Mouse (Mus musculus): Measurements from ENCODE around the gene Prokr1. TPM values are rescaled to one million over a fixed set of nuclear protein-coding genes. Genes with fewer than 3 reads are reported as not detected.

Prokr1 gene
- total and polyA plus RNA-seq, 3 experiments, result 1.3 to 1.4 TPM; not detected in 1

DNA sequence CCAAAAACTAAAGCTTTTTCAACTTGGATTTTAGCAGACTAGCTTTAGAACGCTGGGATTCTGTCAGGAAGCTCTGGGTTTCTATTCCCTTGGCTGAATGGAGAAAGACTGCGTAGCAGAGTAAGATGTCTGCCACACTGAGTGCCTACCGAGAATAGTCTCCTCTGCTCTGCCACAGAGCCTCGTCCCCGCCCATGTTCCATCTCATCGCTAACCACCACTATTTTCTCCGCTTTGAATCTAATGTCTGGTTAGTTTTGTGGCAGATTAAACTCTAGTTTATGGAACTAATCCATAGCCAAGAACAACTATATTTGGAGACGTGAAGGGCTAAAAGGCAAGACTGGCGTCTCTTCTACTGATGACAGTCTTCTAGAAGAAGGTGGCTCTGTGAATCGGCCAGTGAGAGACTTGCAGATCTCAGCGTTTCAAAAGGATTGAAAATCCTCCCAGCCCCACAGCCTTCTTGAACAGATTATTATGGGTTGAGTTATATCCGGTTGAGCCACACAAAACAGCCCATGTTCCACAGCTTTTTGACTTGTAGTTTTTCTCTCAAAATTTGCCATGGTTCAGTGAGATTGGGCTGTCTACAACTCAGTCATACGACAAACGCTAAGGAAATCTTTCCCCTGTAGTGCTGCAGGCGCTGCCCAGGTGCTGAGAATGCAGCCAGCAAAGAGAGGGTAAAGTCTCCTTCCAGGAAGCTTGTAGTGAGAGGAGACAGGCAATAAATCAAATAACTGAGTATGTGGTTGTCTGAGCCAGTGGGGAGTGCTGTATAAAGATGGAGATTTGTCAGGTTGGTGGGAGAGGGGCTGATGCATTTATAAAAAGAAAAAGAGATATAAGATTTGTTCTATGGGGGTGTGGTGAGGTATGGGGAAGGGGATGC lies 51.9 kb downstream of the Prokr1 start:
- Histone ChIP-seq H3K4me1 (ENCODE audit: control insufficient read depth in 1 of 2, insufficient read depth in 2 of 2, low read length in 2 of 2) (peaks cover 15 to 41% of the 10 kb centered on the region in 2 experiments), H3K4me3 (ENCODE audit: control insufficient read depth in 1 of 2, insufficient read depth in 1 of 2, low read depth in 2 of 2, low read length in 2 of 2) (no peak overlapping the region), H3K79me2 (ENCODE audit: control insufficient read depth, insufficient read depth, low read length, poor library complexity) (no peaks in the 10 kb centered on the region; the same call in 1 of the 2 replicates), H3K36me3 (ENCODE audit: control insufficient read depth in 1 of 2, insufficient read depth in 2 of 2, low read length in 2 of 2) (peaks cover 0 to 33% of the 10 kb centered on the region in 2 experiments; a peak in 2 of 4 replicates), H3K27ac (ENCODE audit: control insufficient read depth, low read depth, low read length) (no peak overlapping the region), H3K27me3 (ENCODE audit: control insufficient read depth in 1 of 2, insufficient read depth in 2 of 2, low read length in 2 of 2) (no peaks in the 10 kb centered on the region), H3K9ac (ENCODE audit: control insufficient read depth, low read depth, low read length, poor library complexity, severe bottlenecking) (no peak overlapping the region), H3K9me3 (replicated peaks; ENCODE audit: insufficient read depth, low read length) (no peaks in the 10 kb centered on the region)
- no peak for TF ChIP-seq ETS1 (IDR thresholded peaks at IDR 0.05; ENCODE audit: low read depth, low read length)
- TF ChIP-seq ZNF384 (IDR thresholded peaks at IDR 0.05; ENCODE audit: low read depth, low read length), result no peak
- no peak for TF ChIP-seq MXI1 (IDR thresholded peaks at IDR 0.05; ENCODE audit: low read depth, low read length)
- no peak for TF ChIP-seq POLR2AphosphoS2 (IDR thresholded peaks at IDR 0.05; ENCODE audit: low read length)
- DNase-seq (ENCODE audit: low read depth, low spot score), result no peak

DNA sequence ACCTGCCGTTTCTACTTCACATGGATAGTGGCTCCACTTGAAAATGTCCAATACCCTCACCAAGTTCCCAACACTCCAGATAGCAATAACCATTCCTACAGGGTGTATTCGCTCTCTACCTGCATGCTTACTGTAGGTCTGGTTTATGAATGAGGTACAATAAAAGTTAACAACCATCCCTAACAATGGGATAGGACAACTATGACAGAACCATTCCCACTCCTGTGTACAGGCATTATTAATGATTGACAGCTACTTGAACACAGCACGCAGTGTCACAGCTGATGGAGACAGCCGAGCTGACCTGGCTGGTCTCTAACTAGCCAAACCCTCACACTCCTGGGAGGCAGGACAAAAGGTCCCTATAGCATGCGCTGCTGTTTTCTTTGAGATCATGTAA lies 52.9 kb downstream of the Prokr1 start:
- peaks cover 17 to 40% of the 10 kb centered on the region in 2 experiments for H3K4me1 ChIP-seq (ENCODE audit: control insufficient read depth in 1 of 2, insufficient read depth in 2 of 2, low read length in 2 of 2)
- no peak overlapping the region for H3K4me3 ChIP-seq (ENCODE audit: control insufficient read depth in 1 of 2, insufficient read depth in 1 of 2, low read depth in 2 of 2, low read length in 2 of 2)
- no peaks in the 10 kb centered on the region for H3K9me3 ChIP-seq (replicated peaks; ENCODE audit: insufficient read depth, low read length)
- no peak overlapping the region for H3K27ac ChIP-seq (ENCODE audit: control insufficient read depth, low read depth, low read length)
- TF ChIP-seq ZNF384 (IDR thresholded peaks at IDR 0.05; ENCODE audit: low read depth, low read length) (no peak), ETS1 (IDR thresholded peaks at IDR 0.05; ENCODE audit: low read depth, low read length) (no peak), MXI1 (IDR thresholded peaks at IDR 0.05; ENCODE audit: low read depth, low read length) (no peak), CHD2 (IDR thresholded peaks at IDR 0.05; ENCODE audit: low read length) (no peak), MYC (IDR thresholded peaks at IDR 0.05; ENCODE audit: low read depth, low read length) (no peak), MYB (IDR thresholded peaks at IDR 0.05; ENCODE audit: low read depth, low read length) (no peak), JUND (IDR thresholded peaks at IDR 0.05; ENCODE audit: low read depth, low read length) (no peak), MEF2A (IDR thresholded peaks at IDR 0.05; ENCODE audit: extremely low read depth, insufficient replicate concordance, low read depth, low read length, poor library complexity, severe bottlenecking) (no peak), RCOR1 (IDR thresholded peaks at IDR 0.05; ENCODE audit: low read depth, low read length) (no peak), MAFK (IDR thresholded peaks at IDR 0.05; ENCODE audit: borderline replicate concordance, low read depth, low read length) (no peak), CHD1 (IDR thresholded peaks at IDR 0.05; ENCODE audit: low read depth, low read length) (no peak), NRF1 (IDR thresholded peaks at IDR 0.05; ENCODE audit: insufficient read depth, low read depth, low read length, poor library complexity, severe bottlenecking) (no peak), HCFC1 (IDR thresholded peaks at IDR 0.05; ENCODE audit: low read depth, low read length) (no peak)
- no peaks in the 10 kb centered on the region; the same call in 1 of the 2 replicates for H3K79me2 ChIP-seq (ENCODE audit: control insufficient read depth, insufficient read depth, low read length, poor library complexity)
- peaks cover 0 to 34% of the 10 kb centered on the region in 2 experiments; a peak in 2 of 4 replicates for H3K36me3 ChIP-seq (ENCODE audit: control insufficient read depth in 1 of 2, insufficient read depth in 2 of 2, low read length in 2 of 2)
- H3K27me3 ChIP-seq (ENCODE audit: control insufficient read depth in 1 of 2, insufficient read depth in 2 of 2, low read length in 2 of 2), result no peaks in the 10 kb centered on the region
- DNase-seq (ENCODE audit: low read depth, low spot score), result no peak
- H3K9ac ChIP-seq (ENCODE audit: control insufficient read depth, low read depth, low read length, poor library complexity, severe bottlenecking), result no peak overlapping the region
